Mouse (Mus musculus) cortical plate, adult 2 months (tissue): Measurements from ENCODE around the gene Kmt2b.

Source experiments
- CTCF ChIP-seq: fragments of 200-500 bp; IDR thresholded peaks from 2 replicates; pipeline ENCODE4 v1.5.1; 2011; ENCODE audit warnings: mild to moderate bottlenecking, control low read depth, low read length; ENCODE audit not compliant: insufficient read depth; ENCODE audit errors: extremely low read depth
- POLR2A ChIP-seq: fragments of 200-500 bp; IDR thresholded peaks from 2 replicates; pipeline ENCODE4 v1.6.1; 2011; ENCODE audit warnings: mild to moderate bottlenecking, low read length, control low read depth; ENCODE audit not compliant: insufficient read depth; ENCODE audit errors: extremely low read depth

- no peak for TF ChIP-seq CTCF
- TF ChIP-seq POLR2A = no peak
These were observed 62.1 kb downstream of the Kmt2b start for GRCm38 (mm10) chr7:30526399-30526798.
